In the genomic region with DNA sequence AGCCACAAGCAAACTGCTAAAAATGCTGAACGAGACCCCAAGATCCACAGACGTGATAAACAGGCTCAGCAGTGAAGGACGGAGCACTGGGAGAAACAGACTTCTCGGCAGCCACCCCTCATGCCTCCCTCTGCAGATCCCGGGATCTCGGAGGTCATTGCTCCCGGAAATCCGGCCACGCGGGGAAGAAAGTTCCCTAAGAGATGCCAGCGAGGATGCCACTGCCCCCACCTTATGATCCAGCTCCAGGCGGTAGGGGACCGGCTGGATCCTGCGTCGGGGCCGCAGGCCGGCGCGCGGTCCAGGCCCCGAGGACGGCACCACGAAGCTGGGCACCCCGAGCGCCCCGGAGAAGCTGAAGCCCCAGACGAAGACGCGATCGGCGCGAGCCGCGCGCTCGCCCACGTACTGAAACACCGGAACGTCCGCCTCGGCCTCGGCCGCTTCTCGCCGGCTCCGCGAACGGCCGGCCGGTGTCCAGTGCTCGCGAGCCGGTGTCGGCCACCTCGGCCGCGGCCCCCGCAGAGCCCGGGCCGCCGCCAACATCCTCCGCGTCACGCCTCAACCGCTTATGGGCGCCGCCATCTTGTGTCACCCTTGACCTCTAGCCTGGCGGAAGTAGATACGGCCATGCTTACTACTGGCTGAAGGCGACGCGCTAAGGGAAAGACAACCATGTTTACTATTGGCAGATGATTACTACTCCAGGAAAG, we compare ENCODE assay signal across 8 mouse cellular contexts. TPM values are rescaled to one million over a fixed set of nuclear protein-coding genes. Genes with fewer than 3 reads are reported as not detected.
A peak's percentile ranks its signal among the peaks of the same experiment; 100 is the strongest.
DNase-seq lines count a peak whose midpoint lies in the region; ATAC-seq and TF ChIP-seq lines count a peak whose summit lies in the region.

A gene (minus strand): TSS at position 606 of the 713 bp plus-strand sequence.

- TF ChIP-seq CTCF in E14TG2a.4 (conservative IDR thresholded peaks at IDR 0.05; ENCODE audit: low read length), result no peak

- no peaks in the 10 kb centered on the region for H3K9me3 ChIP-seq in E14TG2a.4 (ENCODE audit: low read length)
- H3K9me3 ChIP-seq in forebrain, embryonic 14.5 days (replicated peaks; ENCODE audit: control insufficient read depth, low read length), result no peaks in the 10 kb centered on the region
- H3K9me3 ChIP-seq in neural tube, embryonic 15.5 days (replicated peaks), result no peaks in the 10 kb centered on the region

- H3K4me3 ChIP-seq in E14TG2a.4 (replicated peaks; ENCODE audit: low read length), result peak within 1 kb of the TSS; percentile 97
- peak within 1 kb of the TSS; percentile 93 for H3K4me3 ChIP-seq in forebrain, embryonic 14.5 days (ENCODE audit: low read depth, low read length)
- H3K4me3 ChIP-seq in neural tube, embryonic 15.5 days (replicated peaks), result peak within 1 kb of the TSS; percentile 71

- peak within 1 kb of the TSS; percentile 84 for H3K4me2 ChIP-seq in forebrain, embryonic 14.5 days (ENCODE audit: low read length)
- H3K4me2 ChIP-seq in neural tube, embryonic 15.5 days, result peak within 1 kb of the TSS; percentile 87

- H3K9ac ChIP-seq in forebrain, embryonic 14.5 days (ENCODE audit: low read length), result peak within 1 kb of the TSS; percentile 71
- peak within 1 kb of the TSS; percentile 68 for H3K9ac ChIP-seq in neural tube, embryonic 15.5 days (replicated peaks)

- H3K27ac ChIP-seq in forebrain, embryonic 14.5 days (ENCODE audit: low read depth, low read length), result peak within 1 kb of the TSS; percentile 46
- peak within 1 kb of the TSS; percentile 81 for H3K27ac ChIP-seq in neural tube, embryonic 15.5 days (replicated peaks)

- peaks cover 24% of the 10 kb centered on the region for H3K36me3 ChIP-seq in E14TG2a.4 (ENCODE audit: insufficient read depth, low read length)
- H3K36me3 ChIP-seq in forebrain, embryonic 14.5 days (ENCODE audit: control insufficient read depth, insufficient read depth, low read length), result peaks cover 5% of the 10 kb centered on the region; the same call in 1 of the 2 replicates
- peaks cover 3% of the 10 kb centered on the region; the same call in 1 of the 2 replicates for H3K36me3 ChIP-seq in neural tube, embryonic 15.5 days

- under 1% methylated on average over 72 of the region's 72 CpGs for WGBS in forebrain, embryonic 14.5 days
- WGBS in neural tube, embryonic 15.5 days, result under 1% methylated on average over 70 of the region's 72 CpGs

- ATAC-seq in cerebellum, adult (ENCODE audit: insufficient number of reproducible peaks, low FRiP score, low TSS enrichment), result peak; percentile 86
- peak; percentile 92 for ATAC-seq in forebrain, embryonic 14.5 days
- peak; percentile 90 for ATAC-seq in neural tube, embryonic 15.5 days (ENCODE audit: low FRiP score)

- H3K27me3 ChIP-seq in E14TG2a.4 (ENCODE audit: insufficient read depth, low read length), result no peaks in the 10 kb centered on the region
- H3K27me3 ChIP-seq in forebrain, embryonic 14.5 days (replicated peaks; ENCODE audit: control insufficient read depth, insufficient read depth, low read length), result no peaks in the 10 kb centered on the region
- H3K27me3 ChIP-seq in neural tube, embryonic 15.5 days (replicated peaks), result no peaks in the 10 kb centered on the region

- DNase-seq in forebrain, embryonic 14.5 days (ENCODE audit: low spot score), result peak; percentile 96
- peak; percentile 80 to 87 for DNase-seq in heart, postnatal 14 days
- DNase-seq in layer of hippocampus, adult 11-12 months (ENCODE audit: low spot score), result peak; percentile 90
- DNase-seq in lung, adult 18-20 months, result peak; percentile 87 to 88
- peak; percentile 89 for DNase-seq in testis, postnatal 14 days (ENCODE audit: low spot score)

- intact Hi-C loops in heart, postnatal 14 days (cut with DNase I), result loop anchor here (5.0 kb wide), 1 partner anchor 311 kb away; no protein-coding TSS in a partner anchor

- H3K4me1 ChIP-seq in E14TG2a.4 (replicated peaks; ENCODE audit: low read depth, low read length), result peaks cover 82% of the 10 kb centered on the region
- peaks cover 7% of the 10 kb centered on the region for H3K4me1 ChIP-seq in forebrain, embryonic 14.5 days (ENCODE audit: control insufficient read depth, insufficient read depth, low read length)
- H3K4me1 ChIP-seq in neural tube, embryonic 15.5 days, result peaks cover 28% of the 10 kb centered on the region

RNA-seq across cellular contexts. Expression of the gene that starts here (rescaled TPM):
- polyA plus RNA-seq in forebrain, embryonic 14.5 days (2014; fragmentation: Nextera tagmentation; extraction: Ambion mirVana), result 20.1 and 20.4 TPM in 2 replicates
- 10 to 100 TPM; 25.3 to 25.8 TPM for total RNA-seq in heart, postnatal 14 days (2021)
- polyA plus RNA-seq in neural tube, embryonic 15.5 days (2015; fragmentation: Nextera tagmentation; extraction: Ambion mirVana), result 20.3 and 21.6 TPM in 2 replicates

Comparison
In these comparisons a context has a peak if more than half of its experiments do, and no peak if none do; other contexts are left out.
1. Peak in every context shown above with its lines: DNase-seq, ATAC-seq, H3K4me3 ChIP-seq and H3K27ac ChIP-seq.